Mouse (Mus musculus) ES-E14 (cell line): ENCODE results near the gene Sema5a.

Source experiments
- CHD2 ChIP-seq: IDR thresholded peaks from 2 replicates; pipeline ENCODE4 v1.6.1; 2014; ENCODE audit warnings: mild to moderate bottlenecking, low read depth, low read length, inconsistent platforms
- MAFK ChIP-seq: IDR thresholded peaks from 2 replicates; pipeline ENCODE4 v1.6.1; 2014; ENCODE audit warnings: mild to moderate bottlenecking, low read depth, low read length, inconsistent platforms; ENCODE audit not compliant: insufficient read depth

DNA sequence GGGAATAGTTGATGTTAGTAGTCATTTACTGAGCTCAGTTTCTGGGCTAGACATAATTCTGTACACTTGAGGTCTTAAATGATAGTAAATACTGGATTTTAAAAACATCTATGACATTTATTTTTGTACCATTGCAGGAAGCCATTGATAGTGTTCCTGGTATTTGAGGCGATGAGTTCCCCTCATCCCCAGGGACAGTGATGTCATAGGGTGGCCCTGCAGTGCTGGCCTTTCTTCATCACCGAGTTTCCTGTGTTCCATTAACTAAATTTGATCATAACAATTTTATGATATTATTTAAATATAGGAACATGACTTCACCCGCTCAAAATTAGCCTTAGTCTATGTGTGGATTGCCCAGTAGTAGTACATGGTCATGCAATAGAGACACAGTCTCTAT is 41.7 kb downstream of the Sema5a start:
- TF ChIP-seq CHD2 (no peak), MAFK (no peak)
